Mouse (Mus musculus) limb, embryonic 14.5 days (tissue): Measurements from ENCODE around the gene Gm6370. TPM values are rescaled to one million over a fixed set of nuclear protein-coding genes. Genes with fewer than 3 reads are reported as not detected.
"Not testable (repeated sequence)": the region's sequence is repeated elsewhere in the genome, so short reads cannot be mapped to it uniquely, and the experiment has no call there.

Experiments
- ATAC-seq: fragments of 200-750 bp; cut with Nextera tagmentation; 2 replicates; pipeline ENCODE4 v1.8.0; 2017; ENCODE audit warnings: low read depth, moderate number of reproducible peaks, moderate TSS enrichment; ENCODE audit not compliant: low FRiP score
- DNase-seq: peaks from one replicate; pipeline ENCODE4 v3.0.0-alpha.2; 2015; ENCODE audit warnings: low spot score
- H3K27ac ChIP-seq: fragments of 300-500 bp; sonication (generic); replicated peaks from 2 replicates; pipeline ENCODE4 v1.5.1; 2014; ENCODE audit warnings: low read depth, mild to moderate bottlenecking, low read length, moderate library complexity, mixed read lengths
- H3K27me3 ChIP-seq: fragments of 300-500 bp; sonication (generic); 2 replicates; pipeline ENCODE4 v1.6.1; 2014; ENCODE audit warnings: low read length, mixed read lengths; ENCODE audit not compliant: control insufficient read depth, insufficient read depth
- H3K36me3 ChIP-seq: fragments of 300-500 bp; sonication (generic); 2 replicates; pipeline ENCODE4 v1.6.1; 2014; ENCODE audit warnings: mild to moderate bottlenecking, low read length, moderate library complexity, mixed read lengths; ENCODE audit not compliant: control insufficient read depth, insufficient read depth
- H3K4me1 ChIP-seq: fragments of 300-500 bp; sonication (generic); 2 replicates; pipeline ENCODE4 v1.6.1; 2014; ENCODE audit warnings: antibody characterized with exemption, low read length, mixed read lengths; ENCODE audit not compliant: control insufficient read depth, insufficient read depth
- H3K4me2 ChIP-seq: fragments of 300-500 bp; sonication (generic); replicated peaks from 2 replicates; pipeline ENCODE4 v1.6.1; 2014; ENCODE audit warnings: low read depth, mild to moderate bottlenecking, low read length, moderate library complexity; ENCODE audit not compliant: severe bottlenecking
- H3K4me3 ChIP-seq: fragments of 300-500 bp; sonication (generic); replicated peaks from 2 replicates; pipeline ENCODE4 v1.5.1; 2014; ENCODE audit warnings: low read length
- H3K9ac ChIP-seq: fragments of 300-500 bp; sonication (generic); 2 replicates; pipeline ENCODE4 v1.6.1; 2014; ENCODE audit warnings: mild to moderate bottlenecking, low read depth, low read length, moderate library complexity; ENCODE audit not compliant: severe bottlenecking
- H3K9me3 ChIP-seq: fragments of 300-500 bp; sonication (generic); 2 replicates; pipeline ENCODE4 v1.6.1; 2016; ENCODE audit warnings: low read length; ENCODE audit not compliant: control insufficient read depth
- POLR2A ChIP-seq: fragments of 200-500 bp; IDR thresholded peaks from 2 replicates; pipeline ENCODE4 v1.8.0; 2012; ENCODE audit warnings: inconsistent platforms, mild to moderate bottlenecking, moderate library complexity, borderline replicate concordance; ENCODE audit not compliant: insufficient read depth, insufficient read length; ENCODE audit errors: extremely low read depth
- WGBS: fragments of 180-500 bp; shearing (Covaris S2); extraction: QIAGEN DNeasy Blood & Tissue Kit; methylation state at CpG from one replicate; pipeline ENCODE4 v1.1.7; 2014; 5-methylcytosine and 5-hydroxymethylcytosine counted together
- polyA plus RNA-seq, 2 experiments: library from polyadenylated mRNA; depleted of rRNA in 1 of 2; stranded (reverse) in 1 of 2; unstranded in 1 of 2; fragments of >200 nt; fragmentation: Nextera tagmentation in 1 of 2; extraction: Ambion mirVana in 1 of 2; gene quantifications; 2 replicates each; pipeline versions ENCODE4 v1.2.1 to v1.2.3; 2012 to 2014

Gene Gm6370
- polyA plus RNA-seq (2012; rRNA removed) (not detected in 2 replicates), polyA plus RNA-seq (2014; fragmentation: Nextera tagmentation; extraction: Ambion mirVana) (not detected in 2 replicates)

DNA sequence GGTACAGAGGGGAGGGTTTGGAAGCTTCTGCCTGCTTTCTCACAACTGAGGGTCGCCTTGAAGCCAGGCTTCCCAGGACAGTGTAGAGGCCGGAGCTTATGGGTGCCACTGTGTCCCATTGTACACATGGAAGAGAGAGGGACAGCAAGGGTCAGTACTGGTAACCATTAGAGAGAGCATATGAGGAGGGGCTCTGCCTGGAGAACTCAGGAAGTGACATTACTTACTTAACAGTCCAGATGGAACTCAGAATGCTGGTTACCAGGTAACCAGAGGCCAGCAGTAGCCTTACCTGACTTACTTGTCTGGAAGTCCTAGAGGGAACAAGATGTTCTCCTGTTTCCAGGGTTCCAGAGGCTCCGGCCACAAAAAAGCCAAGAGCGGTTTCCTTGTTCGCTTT is at the start of gene Gm6370:
Gene Gm6370 (plus strand): TSS at position 301 of the 400 bp plus-strand sequence.
- H3K9me3 ChIP-seq, H3K4me2 ChIP-seq, H3K27me3 ChIP-seq, H3K4me1 ChIP-seq, H3K27ac ChIP-seq, ATAC-seq, H3K4me3 ChIP-seq, H3K36me3 ChIP-seq, DNase-seq, H3K9ac ChIP-seq: not testable (repeated sequence)
- WGBS: no CpG with 5 or more reads among the region's 5 CpGs

DNA sequence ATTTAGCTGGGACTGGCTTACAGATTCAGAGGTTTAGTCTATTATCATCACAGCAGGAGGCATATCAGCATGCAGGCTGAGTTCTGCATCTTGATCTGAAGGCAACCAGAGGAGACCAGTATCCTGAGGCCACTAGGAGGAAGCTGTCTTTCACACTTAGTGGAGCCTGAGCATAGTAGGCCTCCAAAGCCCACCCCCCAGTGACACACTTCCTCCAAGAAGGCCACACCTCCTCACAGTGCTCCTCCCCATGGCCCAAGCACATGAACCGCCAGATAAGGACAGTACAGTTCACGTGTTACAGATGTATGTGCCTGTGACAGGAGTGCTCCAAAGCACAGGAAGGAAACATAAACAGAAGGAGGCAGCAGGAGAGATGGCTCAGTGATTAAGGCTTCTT is 48.4 kb upstream of the Gm6370 start:
- Histone ChIP-seq H3K9me3 (no peaks in the 10 kb centered on the region), H3K9ac (no peak overlapping the region), H3K4me2 (no peak overlapping the region), H3K4me1 (no peaks in the 10 kb centered on the region), H3K4me3 (no peak overlapping the region), H3K27ac (no peak overlapping the region), H3K36me3 (peaks cover 4% of the 10 kb centered on the region; the same call in 1 of the 2 replicates), H3K27me3 (no peaks in the 10 kb centered on the region)
- no peak for TF ChIP-seq POLR2A
- WGBS: 88% methylated on average over 2 of the region's 2 CpGs
- ATAC-seq: no peak
- DNase-seq: no peak

DNA sequence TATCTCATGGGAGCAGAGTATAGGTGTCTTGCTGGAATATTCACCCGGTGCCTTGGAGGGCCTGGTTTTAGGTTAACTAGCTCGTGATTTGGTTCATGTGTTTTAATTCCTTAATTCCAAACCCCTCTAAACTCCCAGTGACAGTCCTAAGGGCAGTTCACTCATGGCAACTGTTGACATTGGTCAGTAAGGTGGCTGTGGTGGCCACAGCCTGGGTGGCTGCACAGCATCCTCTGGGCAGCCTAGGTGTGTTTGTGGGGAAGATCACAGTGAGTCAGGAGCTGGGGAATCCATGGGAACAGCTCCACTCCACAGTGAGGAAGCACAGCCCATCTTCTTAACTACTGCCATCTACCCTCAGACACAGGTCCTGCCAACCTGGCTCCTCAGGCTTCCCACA is 44.5 kb upstream of the Gm6370 start:
- Histone ChIP-seq H3K9ac (no peak overlapping the region), H3K27me3 (no peaks in the 10 kb centered on the region), H3K4me1 (no peaks in the 10 kb centered on the region), H3K36me3 (no peaks in the 10 kb centered on the region), H3K9me3 (no peaks in the 10 kb centered on the region), H3K27ac (no peak overlapping the region), H3K4me2 (no peak overlapping the region), H3K4me3 (no peak overlapping the region)
- 80% methylated on average over 2 of the region's 2 CpGs for WGBS
- DNase-seq (no peak), ATAC-seq (no peak)
- no peak for TF ChIP-seq POLR2A

DNA sequence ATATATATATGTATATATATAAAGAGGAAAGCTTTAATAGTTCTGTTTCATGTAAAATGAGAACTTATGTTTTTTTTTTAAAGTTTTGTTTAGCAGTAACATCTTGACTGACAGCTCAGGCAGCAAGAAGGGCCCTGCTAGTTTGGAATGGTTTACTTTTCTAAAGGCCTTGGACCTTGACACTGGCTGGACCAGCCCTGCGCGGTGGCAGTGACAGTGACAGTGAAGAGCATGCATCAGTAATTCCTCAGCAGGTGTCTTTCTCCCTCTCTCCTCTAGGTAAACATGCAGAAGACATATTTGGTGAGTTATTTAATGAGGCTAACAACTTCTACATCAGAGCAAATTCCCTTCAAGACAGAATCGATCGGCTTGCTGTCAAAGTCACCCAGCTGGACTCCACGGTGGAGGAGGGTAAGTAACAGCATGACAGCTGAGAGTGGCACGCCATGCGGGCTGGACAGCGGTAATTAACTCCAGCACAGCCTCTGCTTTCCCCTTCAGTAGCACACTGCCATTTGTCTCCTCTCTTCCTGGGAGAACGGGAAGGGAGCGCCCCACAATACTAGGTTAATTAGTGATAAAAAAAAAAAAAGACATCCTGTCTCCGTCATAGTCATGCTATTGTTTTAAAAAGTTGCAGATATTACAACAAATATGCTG is 39.4 kb upstream of the Gm6370 start:
- Histone ChIP-seq H3K27ac (no peak overlapping the region), H3K4me1 (no peaks in the 10 kb centered on the region), H3K4me2 (no peak overlapping the region), H3K4me3 (no peak overlapping the region), H3K36me3 (peaks cover 5% of the 10 kb centered on the region; the same call in 1 of the 2 replicates), H3K9ac (no peak overlapping the region), H3K9me3 (no peaks in the 10 kb centered on the region), H3K27me3 (no peaks in the 10 kb centered on the region)
- ATAC-seq (no peak), DNase-seq (no peak)
- WGBS: 60% methylated on average over 11 of the region's 11 CpGs
- TF ChIP-seq POLR2A: no peak

DNA sequence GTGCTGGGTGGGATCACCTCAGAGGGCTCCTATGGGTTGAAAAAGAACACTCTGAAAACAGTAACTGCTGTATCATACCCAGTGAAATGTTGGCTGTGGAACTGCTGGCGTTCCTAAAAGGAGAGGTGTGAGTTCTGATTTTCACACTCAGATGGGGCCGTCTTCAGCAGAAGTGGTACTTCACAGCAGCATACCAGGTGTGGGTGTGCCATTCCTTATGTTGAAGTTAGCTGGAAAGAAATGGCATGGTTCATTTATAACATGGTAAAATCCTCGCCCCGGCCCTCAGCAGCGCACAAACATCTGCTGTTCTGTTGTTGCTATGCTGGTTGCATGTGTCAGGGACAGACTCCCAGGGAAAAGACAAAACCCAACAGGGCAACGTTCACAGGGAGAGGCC is 37.6 kb upstream of the Gm6370 start:
- WGBS: 84% methylated on average over 6 of the region's 6 CpGs
- H3K9ac ChIP-seq: no peak overlapping the region
- ATAC-seq: no peak
- H3K9me3 ChIP-seq: no peaks in the 10 kb centered on the region
- no peak for TF ChIP-seq POLR2A
- no peaks in the 10 kb centered on the region for H3K27me3 ChIP-seq
- H3K4me3 ChIP-seq: no peak overlapping the region
- peaks cover 8% of the 10 kb centered on the region; the same call in 1 of the 2 replicates for H3K36me3 ChIP-seq
- no peak overlapping the region for H3K27ac ChIP-seq
- no peaks in the 10 kb centered on the region for H3K4me1 ChIP-seq
- DNase-seq: no peak
- H3K4me2 ChIP-seq: no peak overlapping the region

DNA sequence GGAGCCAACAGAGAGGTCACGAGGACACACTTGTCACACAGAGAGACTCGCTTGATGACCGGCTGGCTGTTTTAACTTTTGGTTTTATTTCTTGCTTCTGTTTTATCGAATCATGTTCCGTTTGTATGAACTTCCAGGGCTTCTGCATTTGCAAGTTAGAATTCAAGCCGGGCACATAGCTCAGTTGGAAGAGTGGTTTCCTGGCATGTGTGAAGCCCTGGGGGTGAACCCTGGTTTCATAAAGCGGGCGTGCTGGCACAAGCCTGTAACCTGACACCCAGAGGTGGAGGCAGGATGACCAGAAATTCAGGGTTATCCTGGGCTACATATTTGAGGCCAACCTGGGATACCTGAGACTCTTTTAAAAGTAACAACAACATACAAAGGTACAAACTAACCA is 29.6 kb upstream of the Gm6370 start:
- Histone ChIP-seq H3K27me3 (no peaks in the 10 kb centered on the region), H3K4me1 (no peaks in the 10 kb centered on the region), H3K36me3 (0 out of 2 replicates have a peak, but pooled peaks cover 4% of the 10 kb centered on the region), H3K4me2 (no peak overlapping the region), H3K9ac (no peak overlapping the region), H3K4me3 (no peak overlapping the region), H3K27ac (no peak overlapping the region), H3K9me3 (no peaks in the 10 kb centered on the region)
- no peak for ATAC-seq
- no peak for DNase-seq
- WGBS: 73% methylated on average over 8 of the region's 8 CpGs
- TF ChIP-seq POLR2A: no peak
